Mouse (Mus musculus) hindbrain, embryonic 15.5 days (tissue): ENCODE measurements at regions not wholly inside any gene's neighbourhood (a gene's known extent, or its start where the extent isn't known, plus 50 kb on each side); places are given as distances from the start of the nearest gene placed in this dataset.

ENCODE experiments used
- ATAC-seq: fragments of 200-750 bp; cut with Nextera tagmentation; 2 replicates; pipeline ENCODE4 v1.8.0; 2017; ENCODE audit warnings: low read depth, moderate number of reproducible peaks, moderate TSS enrichment; ENCODE audit not compliant: low FRiP score
- H3K27ac ChIP-seq: fragments of 300-500 bp; sonication (generic); replicated peaks from 2 replicates; pipeline ENCODE4 v1.5.1; 2015; ENCODE audit warnings: mild to moderate bottlenecking, inconsistent platforms
- H3K27me3 ChIP-seq: fragments of 300-500 bp; sonication (generic); 2 replicates; pipeline ENCODE4 v1.6.1; 2015; ENCODE audit warnings: control low read depth, inconsistent platforms
- H3K36me3 ChIP-seq: fragments of 300-500 bp; sonication (generic); 2 replicates; pipeline ENCODE4 v1.6.1; 2015; ENCODE audit warnings: control low read depth, inconsistent platforms
- H3K4me1 ChIP-seq: fragments of 300-500 bp; sonication (generic); replicated peaks from 2 replicates; pipeline ENCODE4 v1.6.1; 2015; ENCODE audit warnings: control low read depth, inconsistent platforms
- H3K4me2 ChIP-seq: fragments of 300-500 bp; sonication (generic); 2 replicates; pipeline ENCODE4 v1.6.1; 2015; ENCODE audit warnings: moderate library complexity, mild to moderate bottlenecking, inconsistent platforms
- H3K4me3 ChIP-seq: fragments of 300-500 bp; sonication (generic); 2 replicates; pipeline ENCODE4 v1.5.1; 2015; ENCODE audit warnings: mild to moderate bottlenecking, inconsistent platforms
- H3K9ac ChIP-seq: fragments of 300-500 bp; sonication (generic); 2 replicates; pipeline ENCODE4 v1.6.1; 2015; ENCODE audit warnings: inconsistent platforms
- H3K9me3 ChIP-seq: fragments of 300-500 bp; sonication (generic); 2 replicates; pipeline ENCODE4 v1.6.1; 2016; ENCODE audit warnings: control low read depth, inconsistent platforms
- WGBS: fragments of 180-500 bp; shearing (Covaris S2); methylation state at CpG from one replicate; pipeline ENCODE4 v1.1.7; 2015; 5-methylcytosine and 5-hydroxymethylcytosine counted together

DNA sequence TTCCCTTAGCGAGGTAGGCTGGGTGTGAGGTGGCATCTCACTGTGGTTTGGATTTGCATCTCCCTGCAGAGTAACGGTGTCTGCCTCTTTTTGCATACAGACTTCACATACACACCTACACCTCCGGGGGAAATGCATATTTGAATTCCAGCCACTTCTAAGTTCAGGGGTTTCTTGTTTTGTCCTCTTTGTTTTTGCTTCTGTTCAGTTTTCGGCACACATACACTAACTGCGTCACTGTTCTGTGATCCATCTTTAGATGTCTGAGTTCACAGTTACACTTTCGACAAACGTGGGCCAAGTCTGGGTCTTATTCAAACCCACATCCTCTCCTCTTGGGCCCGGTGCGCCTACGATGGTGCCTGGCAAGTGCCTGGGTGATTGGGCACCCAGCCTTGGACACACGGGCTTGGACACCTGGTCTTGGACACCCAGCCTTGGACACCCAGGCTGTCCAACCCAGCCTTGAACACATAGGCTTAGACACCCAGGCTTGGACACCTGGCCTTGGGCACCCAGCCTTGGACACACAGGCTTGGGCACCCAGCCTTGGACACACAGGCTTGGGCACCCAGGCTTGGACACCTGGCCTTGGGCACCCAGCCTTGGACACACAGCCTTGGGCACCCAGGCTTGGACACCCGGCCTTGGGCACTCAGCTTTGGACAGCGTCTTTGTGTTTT is 51.2 kb upstream of the Smndc1 start:
- 84% methylated on average over 13 of the region's 13 CpGs for WGBS

DNA sequence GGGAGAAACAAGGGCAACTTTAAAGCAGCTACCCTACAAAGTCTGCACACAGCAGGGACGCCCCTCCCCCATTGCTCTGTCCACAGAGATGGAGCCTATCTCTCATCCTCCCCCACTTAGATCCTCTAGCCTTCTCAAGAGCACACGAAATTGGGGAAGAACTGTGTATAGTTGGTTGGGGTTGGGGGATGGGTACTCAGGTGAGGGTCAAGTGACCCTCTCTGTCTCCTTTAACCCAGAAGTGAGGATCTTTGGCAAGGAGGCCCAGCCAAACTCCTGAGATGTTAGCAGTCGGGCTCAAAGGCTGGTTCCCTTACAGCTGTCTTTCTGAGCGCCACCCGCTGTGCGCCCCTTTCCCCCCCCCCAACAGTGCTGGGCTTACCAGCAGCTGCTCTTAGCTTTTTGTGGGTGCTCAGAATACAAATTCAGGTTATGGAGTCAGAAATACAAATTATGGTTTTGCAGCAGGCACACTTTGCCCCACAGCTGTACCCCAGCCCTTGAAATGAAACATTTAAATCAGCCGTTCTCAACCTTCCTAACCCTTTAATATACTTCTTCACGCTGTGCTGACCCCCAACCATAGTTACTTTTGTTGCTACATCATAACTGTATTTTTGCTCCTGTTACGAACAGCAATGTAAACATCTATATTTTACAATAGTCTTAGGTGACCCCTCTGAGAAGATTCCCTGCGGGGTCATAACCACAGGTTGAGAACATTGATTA is 50.1 kb upstream of the Smndc1 start:
- 29% methylated on average over 10 of the region's 10 CpGs for WGBS
- H3K27me3 ChIP-seq = no peaks in the 10 kb centered on the region
- no peak overlapping the region for H3K9ac ChIP-seq
- no peak overlapping the region for H3K4me2 ChIP-seq
- H3K36me3 ChIP-seq = no peaks in the 10 kb centered on the region
- no peak overlapping the region for H3K27ac ChIP-seq
- H3K4me3 ChIP-seq = no peak overlapping the region
- no peaks in the 10 kb centered on the region for H3K9me3 ChIP-seq
- no peak for ATAC-seq
- H3K4me1 ChIP-seq = peaks cover 5% of the 10 kb centered on the region; the same call in 1 of the 2 replicates

More for the DNA sequence above, 51.2 kb upstream of the Smndc1 start:
- Histone ChIP-seq H3K4me2 (no peak overlapping the region), H3K9me3 (no peaks in the 10 kb centered on the region), H3K9ac (no peak overlapping the region), H3K4me3 (no peak overlapping the region), H3K36me3 (no peaks in the 10 kb centered on the region), H3K27me3 (no peaks in the 10 kb centered on the region), H3K4me1 (peaks cover 5% of the 10 kb centered on the region; the same call in 1 of the 2 replicates), H3K27ac (no peak overlapping the region)
- no peak for ATAC-seq
